Mouse (Mus musculus): ENCODE measurements at regions not wholly inside any gene's neighbourhood (a gene's known extent, or its start where the extent isn't known, plus 50 kb on each side); places are given as distances from the start of the nearest gene placed in this dataset.

DNA sequence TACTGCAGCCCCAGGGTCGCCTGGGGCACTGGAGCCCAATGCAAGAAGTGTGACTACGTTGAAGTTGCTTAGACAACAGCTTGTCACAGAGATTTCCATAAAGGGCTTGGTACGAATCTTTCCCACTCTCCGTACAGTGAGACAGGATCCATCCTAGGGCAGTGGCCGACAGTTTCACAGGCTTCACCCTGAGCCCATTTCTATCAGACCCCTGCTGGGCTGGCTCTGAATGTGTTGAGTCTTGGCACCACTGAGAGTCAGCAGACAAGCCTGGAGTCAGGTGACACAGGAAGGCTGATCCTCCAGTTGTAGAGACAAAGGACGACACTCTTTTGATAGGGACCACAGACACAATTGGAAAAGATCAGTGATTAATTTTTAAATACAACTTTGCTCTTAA, 255.2 kb downstream of the Irs2 start:
- WGBS: 45% methylated on average over 6 of the region's 6 CpGs
- no peak for TF ChIP-seq CTCF (IDR thresholded peaks at IDR 0.05; ENCODE audit: low read depth)
- H3K27me3 ChIP-seq (ENCODE audit: insufficient read depth, low read length): no peaks in the 10 kb centered on the region

DNA sequence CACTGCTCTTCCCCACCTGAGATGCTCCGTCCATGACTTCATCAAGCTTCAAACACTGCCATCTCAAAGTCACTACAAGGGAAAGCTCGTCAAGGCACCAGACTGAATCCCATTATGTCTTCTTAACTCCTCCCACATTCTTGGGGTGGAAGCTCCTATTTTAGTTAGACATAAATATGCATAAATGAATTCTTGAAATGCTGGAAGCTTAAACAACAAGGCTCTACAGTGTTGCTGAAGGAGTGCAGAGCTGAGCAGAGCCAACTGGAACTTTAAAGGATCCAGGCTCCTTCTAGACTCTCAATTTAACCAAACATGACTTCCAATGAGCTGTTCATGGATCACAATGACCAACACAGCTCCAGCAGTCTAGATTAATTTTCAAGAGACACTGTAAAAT, 261.1 kb downstream of the Irs2 start:
- Histone ChIP-seq H3K4me3 (ENCODE audit: low read length) (no peak overlapping the region), H3K4me1 (ENCODE audit: insufficient read depth, low read length) (no peaks in the 10 kb centered on the region), H3K9ac (replicated peaks; ENCODE audit: low read length) (no peak overlapping the region), H3K36me3 (ENCODE audit: insufficient read depth, low read length) (no peaks in the 10 kb centered on the region), H3K4me2 (ENCODE audit: low read depth, low read length) (no peak overlapping the region), H3K27ac (no peak overlapping the region), H3K27me3 (ENCODE audit: insufficient read depth, low read length) (no peaks in the 10 kb centered on the region), H3K9me3 (ENCODE audit: low read length) (no peaks in the 10 kb centered on the region)
- DNase-seq (ENCODE audit: low spot score) (no peak), ATAC-seq (no peak)
- 75% methylated on average over 2 of the region's 2 CpGs for WGBS
- TF ChIP-seq CTCF (IDR thresholded peaks at IDR 0.05; ENCODE audit: low read depth): no peak

More for the DNA sequence above, 255.2 kb downstream of the Irs2 start:
- Histone ChIP-seq H3K36me3 (ENCODE audit: insufficient read depth, low read length) (no peaks in the 10 kb centered on the region), H3K9me3 (ENCODE audit: low read length) (no peaks in the 10 kb centered on the region), H3K27ac (no peak overlapping the region), H3K4me2 (ENCODE audit: low read depth, low read length) (no peak overlapping the region), H3K4me3 (ENCODE audit: low read length) (no peak overlapping the region), H3K9ac (replicated peaks; ENCODE audit: low read length) (no peak overlapping the region), H3K4me1 (ENCODE audit: insufficient read depth, low read length) (no peaks in the 10 kb centered on the region)
- peak; percentile 16 for DNase-seq (ENCODE audit: low spot score)
- no peak for ATAC-seq

GRCm38 (mm10) chr8:10743241-10743640, 265.0 kb downstream of the Irs2 start:
- TF ChIP-seq CTCF (IDR thresholded peaks at IDR 0.05; ENCODE audit: low read depth): no peak
- 50% methylated on average over 6 of the region's 6 CpGs for WGBS
- Histone ChIP-seq H3K36me3 (ENCODE audit: insufficient read depth, low read length) (no peaks in the 10 kb centered on the region), H3K4me2 (ENCODE audit: low read depth, low read length) (no peak overlapping the region), H3K4me1 (ENCODE audit: insufficient read depth, low read length) (no peaks in the 10 kb centered on the region), H3K9ac (replicated peaks; ENCODE audit: low read length) (no peak overlapping the region), H3K9me3 (ENCODE audit: low read length) (no peaks in the 10 kb centered on the region), H3K4me3 (ENCODE audit: low read length) (no peak overlapping the region), H3K27me3 (ENCODE audit: insufficient read depth, low read length) (no peaks in the 10 kb centered on the region), H3K27ac (no peak overlapping the region)
- ATAC-seq: no peak
- DNase-seq (ENCODE audit: low spot score): no peak

DNA sequence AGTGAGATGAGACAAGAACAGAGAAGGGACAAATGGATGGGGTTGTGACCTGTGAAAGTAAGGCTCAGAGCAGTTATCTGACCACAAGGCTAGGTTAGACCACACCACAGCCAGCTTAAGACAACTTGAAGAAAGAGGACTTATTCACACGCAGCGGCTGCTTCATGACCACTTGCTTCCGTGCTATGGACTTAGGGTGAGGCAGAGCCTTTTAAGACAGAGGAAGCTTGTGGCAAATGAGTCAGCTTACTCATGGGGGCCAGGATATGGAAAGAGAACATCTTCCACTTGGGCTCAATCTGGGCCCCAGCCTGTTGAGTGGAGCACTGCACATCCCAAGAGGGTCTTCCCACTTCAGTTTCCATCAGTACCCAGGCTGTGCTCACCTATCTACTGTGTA, 267.4 kb downstream of the Irs2 start:
- H3K36me3 ChIP-seq (ENCODE audit: insufficient read depth, low read length): no peaks in the 10 kb centered on the region
- no peak overlapping the region for H3K4me3 ChIP-seq (ENCODE audit: low read length)
- WGBS: 98% methylated on average over 3 of the region's 3 CpGs
- H3K9me3 ChIP-seq (ENCODE audit: low read length): no peaks in the 10 kb centered on the region
- no peaks in the 10 kb centered on the region for H3K4me1 ChIP-seq (ENCODE audit: insufficient read depth, low read length)
- no peak for ATAC-seq
- H3K4me2 ChIP-seq (ENCODE audit: low read depth, low read length): no peak overlapping the region
- no peak overlapping the region for H3K9ac ChIP-seq (replicated peaks; ENCODE audit: low read length)
- no peak for DNase-seq (ENCODE audit: low spot score)
- no peak overlapping the region for H3K27ac ChIP-seq
- no peaks in the 10 kb centered on the region for H3K27me3 ChIP-seq (ENCODE audit: insufficient read depth, low read length)
- no peak for TF ChIP-seq CTCF (IDR thresholded peaks at IDR 0.05; ENCODE audit: low read depth)

GRCm38 (mm10) chr8:10738486-10739081, 269.7 kb downstream of the Irs2 start:
- WGBS: 30% methylated on average over 11 of the region's 11 CpGs
- ATAC-seq: peak; percentile 58; the same call in 1 of the 2 replicates
- no peaks in the 10 kb centered on the region for H3K9me3 ChIP-seq (ENCODE audit: low read length)
- DNase-seq (ENCODE audit: low spot score): no peak
- TF ChIP-seq CTCF (IDR thresholded peaks at IDR 0.05; ENCODE audit: low read depth): no peak
- H3K9ac ChIP-seq (replicated peaks; ENCODE audit: low read length): no peak overlapping the region
- H3K4me3 ChIP-seq (ENCODE audit: low read length): no peak overlapping the region
- H3K27ac ChIP-seq: peak overlapping the region; percentile 45; the same call in 1 of the 2 replicates
- H3K4me2 ChIP-seq (ENCODE audit: low read depth, low read length): no peak overlapping the region
- no peaks in the 10 kb centered on the region for H3K36me3 ChIP-seq (ENCODE audit: insufficient read depth, low read length)
- 0 out of 2 replicates have a peak, but pooled peaks cover 3% of the 10 kb centered on the region for H3K4me1 ChIP-seq (ENCODE audit: insufficient read depth, low read length)
- H3K27me3 ChIP-seq (ENCODE audit: insufficient read depth, low read length): no peaks in the 10 kb centered on the region

DNA sequence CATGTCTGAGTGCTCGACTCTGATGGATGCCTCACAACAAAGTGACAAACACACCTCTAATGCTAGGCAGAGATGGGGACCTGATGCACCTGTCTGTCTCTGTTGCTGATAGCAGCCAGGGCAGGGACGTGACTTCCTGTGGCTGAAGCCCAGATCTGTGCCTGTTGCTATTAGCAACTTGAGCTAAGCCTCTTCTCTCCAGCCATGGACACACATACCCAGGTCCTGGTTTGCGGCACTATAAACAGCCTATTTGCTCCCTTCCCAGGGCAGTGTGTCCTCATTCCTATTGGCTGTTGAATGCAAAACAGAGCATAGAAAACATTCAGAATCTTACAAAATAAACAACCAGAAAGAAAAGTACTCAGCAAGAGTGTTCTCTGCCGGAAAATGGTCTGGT, 273.5 kb downstream of the Irs2 start:
- no peak overlapping the region for H3K9ac ChIP-seq (replicated peaks; ENCODE audit: low read length)
- ATAC-seq: peak; percentile 45; the same call in 1 of the 2 replicates

GRCm38 (mm10) chr8:10723332-10723731, 284.9 kb downstream of the Irs2 start:
- Histone ChIP-seq H3K36me3 (ENCODE audit: insufficient read depth, low read length) (no peaks in the 10 kb centered on the region), H3K27ac (no peak overlapping the region), H3K9me3 (ENCODE audit: low read length) (no peaks in the 10 kb centered on the region), H3K4me1 (ENCODE audit: insufficient read depth, low read length) (no peaks in the 10 kb centered on the region), H3K4me2 (ENCODE audit: low read depth, low read length) (no peak overlapping the region), H3K27me3 (ENCODE audit: insufficient read depth, low read length) (no peaks in the 10 kb centered on the region), H3K9ac (replicated peaks; ENCODE audit: low read length) (no peak overlapping the region), H3K4me3 (ENCODE audit: low read length) (no peak overlapping the region)
- DNase-seq (ENCODE audit: low spot score) (no peak), ATAC-seq (no peak)
- no peak for TF ChIP-seq CTCF (IDR thresholded peaks at IDR 0.05; ENCODE audit: low read depth)
- 74% methylated on average over 2 of the region's 2 CpGs for WGBS

More for the DNA sequence above, 273.5 kb downstream of the Irs2 start:
- Histone ChIP-seq H3K27ac (no peak overlapping the region), H3K9me3 (ENCODE audit: low read length) (no peaks in the 10 kb centered on the region), H3K27me3 (ENCODE audit: insufficient read depth, low read length) (no peaks in the 10 kb centered on the region), H3K4me1 (ENCODE audit: insufficient read depth, low read length) (0 out of 2 replicates have a peak, but pooled peaks cover 3% of the 10 kb centered on the region), H3K4me3 (ENCODE audit: low read length) (no peak overlapping the region), H3K36me3 (ENCODE audit: insufficient read depth, low read length) (no peaks in the 10 kb centered on the region), H3K4me2 (ENCODE audit: low read depth, low read length) (no peak overlapping the region)
- 49% methylated on average over 4 of the region's 4 CpGs for WGBS
- no peak for DNase-seq (ENCODE audit: low spot score)
- TF ChIP-seq CTCF (IDR thresholded peaks at IDR 0.05; ENCODE audit: low read depth): no peak
